Mouse (Mus musculus): ENCODE data around the gene Tmub2. TPM values are rescaled to one million over a fixed set of nuclear protein-coding genes. Genes with fewer than 3 reads are reported as not detected.

Tmub2 gene
- total RNA-seq, 4 experiments from 2014 or later = 14.7 to 15.8 (median 15.0) TPM

GRCm38 (mm10) chr11:102323516-102323915 lies 38.8 kb downstream of the Tmub2 start:
- no peak for DNase-seq (ENCODE audit: low spot score in 2 of 2)

GRCm38 (mm10) chr11:102327250-102327649 lies 42.5 kb downstream of the Tmub2 start:
- no peak for DNase-seq (ENCODE audit: low spot score in 2 of 2)

- no peak for DNase-seq (ENCODE audit: low spot score in 2 of 2)
Measured at GRCm38 (mm10) chr11:102327839-102328238, 43.1 kb downstream of the Tmub2 start.

GRCm38 (mm10) chr11:102329518-102329917 lies 44.8 kb downstream of the Tmub2 start:
- DNase-seq (ENCODE audit: low spot score in 2 of 2) = no peak

- no peak for DNase-seq (ENCODE audit: low spot score in 2 of 2)
Measured at GRCm38 (mm10) chr11:102330039-102330438, 45.3 kb downstream of the Tmub2 start.

GRCm38 (mm10) chr11:102331806-102332205 lies 47.1 kb downstream of the Tmub2 start:
- no peak for DNase-seq (ENCODE audit: low spot score in 2 of 2)

- DNase-seq (ENCODE audit: low spot score in 2 of 2) = no peak
Measured at GRCm38 (mm10) chr11:102333061-102333460, 48.3 kb downstream of the Tmub2 start.

- no peak for DNase-seq (ENCODE audit: low spot score in 2 of 2)
Measured at GRCm38 (mm10) chr11:102334010-102334409, 49.3 kb downstream of the Tmub2 start.

GRCm38 (mm10) chr11:102334973-102335700 lies 50.4 kb downstream of the Tmub2 start:
- DNase-seq (ENCODE audit: low spot score in 2 of 2) = no peak

GRCm38 (mm10) chr11:102336191-102336590 lies 51.5 kb downstream of the Tmub2 start:
- no peak for DNase-seq (ENCODE audit: low spot score in 2 of 2)

- DNase-seq (ENCODE audit: low spot score in 2 of 2) = no peak
Measured at GRCm38 (mm10) chr11:102337921-102338320, 53.2 kb downstream of the Tmub2 start.

GRCm38 (mm10) chr11:102338561-102338960 lies 53.8 kb downstream of the Tmub2 start:
- DNase-seq (ENCODE audit: low spot score in 2 of 2) = peak in 1 of 2 experiments; percentile 37

Other genes with a start within 250 kb of the Tmub2 start
- gene Cd300lg, start 243.4 kb upstream of the Tmub2 start, total RNA-seq (2022) = 10 to 100 TPM; 12.9 to 17.6 (median 15.0) TPM
- 1 to 10 TPM in 1 of 4 experiments, under 1 TPM in 3; 0.27 to 1.1 (median 0.57) TPM for gene Mpp2, start 196.4 kb upstream of the Tmub2 start, total RNA-seq (2022)
- gene Ppy, start 183.6 kb upstream of the Tmub2 start, total RNA-seq (2022) = not detected
- gene Pyy, start 177.1 kb upstream of the Tmub2 start, total RNA-seq (2022) = not detected
- gene Nags, start 139.4 kb upstream of the Tmub2 start, total RNA-seq (2022) = not detected
- gene Tmem101, start 128.5 kb upstream of the Tmub2 start, total RNA-seq (2022) = 10 to 100 TPM in 2 of 4 experiments, 1 to 10 TPM in 2; 8.9 to 10.5 (median 9.9) TPM
- gene Lsm12, start 99.6 kb upstream of the Tmub2 start, total RNA-seq (2022) = 100 to 1,000 TPM; 108 to 127 (median 111) TPM
- 10 to 100 TPM; 61.5 to 73.2 (median 63.8) TPM for gene G6pc3, start 95.3 kb upstream of the Tmub2 start, total RNA-seq (2022)
- gene Hdac5, start 54.8 kb upstream of the Tmub2 start, total RNA-seq (2022) = 10 to 100 TPM; 77.5 to 86.2 (median 83.2) TPM
- not detected for gene BC030867, start 36.0 kb upstream of the Tmub2 start, total RNA-seq (2022)
- gene Asb16, start 16.2 kb upstream of the Tmub2 start, total RNA-seq (2022) = 10 to 100 TPM; 92.5 to 99.3 (median 93.6) TPM
- 10 to 100 TPM in 3 of 4 experiments, 1 to 10 TPM in 1; 9.3 to 14.5 (median 11.1) TPM for gene Atxn7l3, start 11.7 kb downstream of the Tmub2 start, total RNA-seq (2022)
- gene Ubtf, start 34.8 kb downstream of the Tmub2 start, total RNA-seq (2022) = 10 to 100 TPM; 31.5 to 41.6 (median 38.2) TPM
- gene Slc4a1, start 81.3 kb downstream of the Tmub2 start, total RNA-seq (2022) = 1 to 10 TPM in 1 of 4 experiments, not detected in 3; 1.0 TPM
- under 1 TPM in 1 of 4 experiments, not detected in 3; 0.21 TPM for gene Rundc3a, start 108.5 kb downstream of the Tmub2 start, total RNA-seq (2022)
- gene Slc25a39, start 123.0 kb downstream of the Tmub2 start, total RNA-seq (2022) = 10 to 100 TPM; 61.2 to 72.2 (median 66.7) TPM
- 10 to 100 TPM; 12.2 to 21.8 (median 17.0) TPM for gene Grn, start 145.4 kb downstream of the Tmub2 start, total RNA-seq (2022)
- gene Fam171a2, start 162.8 kb downstream of the Tmub2 start, total RNA-seq (2022) = 1 to 10 TPM in 3 of 4 experiments, under 1 TPM in 1; 0.97 to 1.5 (median 1.2) TPM
- 1 to 10 TPM in 1 of 4 experiments, under 1 TPM in 2, not detected in 1; 0.63 to 2.0 (median 0.72) TPM for gene Itga2b, start 185.2 kb downstream of the Tmub2 start, total RNA-seq (2022)

Data from gastrocnemius, adult 8-10 months (tissue).